Mouse (Mus musculus): ENCODE measurements at regions not wholly inside any gene's neighbourhood (a gene's known extent, or its start where the extent isn't known, plus 50 kb on each side); places are given as distances from the start of the nearest gene placed in this dataset.

- no peaks in the 10 kb centered on the region for H3K36me3 ChIP-seq (ENCODE audit: control insufficient read depth, insufficient read depth, low read length)
- TF ChIP-seq CTCF (IDR thresholded peaks at IDR 0.05; ENCODE audit: extremely low read depth, insufficient read length, insufficient replicate concordance, low read depth, low read length): no peak
- no peak for TF ChIP-seq POLR2A (IDR thresholded peaks at IDR 0.05; ENCODE audit: low read depth, low read length)
- H3K27ac ChIP-seq (ENCODE audit: insufficient read depth, low read depth, low read length): no peak overlapping the region
Measured at GRCm38 (mm10) chr3:21809769-21810470, 266.5 kb upstream of the Tbl1xr1 start.

GRCm38 (mm10) chr3:21813401-21813800 is 263.1 kb upstream of the Tbl1xr1 start:
- Histone ChIP-seq H3K36me3 (ENCODE audit: control insufficient read depth, insufficient read depth, low read length) (no peaks in the 10 kb centered on the region), H3K4me3 (ENCODE audit: low read depth, low read length) (no peak overlapping the region), H3K27ac (ENCODE audit: insufficient read depth, low read depth, low read length) (no peak overlapping the region), H3K27me3 (ENCODE audit: control insufficient read depth, insufficient read depth, low read length) (no peaks in the 10 kb centered on the region), H3K4me1 (ENCODE audit: control insufficient read depth, insufficient read depth, insufficient read length, low read length) (no peaks in the 10 kb centered on the region)
- TF ChIP-seq POLR2A (IDR thresholded peaks at IDR 0.05; ENCODE audit: low read depth, low read length) (no peak), CTCF (IDR thresholded peaks at IDR 0.05; ENCODE audit: extremely low read depth, insufficient read length, insufficient replicate concordance, low read depth, low read length) (no peak)
- 57% methylated on average over 1 of the region's 1 CpGs for WGBS

More at GRCm38 (mm10) chr3:21809769-21810470, 266.5 kb upstream of the Tbl1xr1 start:
- no peaks in the 10 kb centered on the region for H3K4me1 ChIP-seq (ENCODE audit: control insufficient read depth, insufficient read depth, insufficient read length, low read length)
- H3K27me3 ChIP-seq (ENCODE audit: control insufficient read depth, insufficient read depth, low read length): no peaks in the 10 kb centered on the region
- 43% methylated on average over 2 of the region's 2 CpGs for WGBS
- H3K4me3 ChIP-seq (ENCODE audit: low read depth, low read length): no peak overlapping the region

GRCm38 (mm10) chr3:21816968-21817858 is 259.2 kb upstream of the Tbl1xr1 start:
- Histone ChIP-seq H3K27ac (ENCODE audit: insufficient read depth, low read depth, low read length) (no peak overlapping the region), H3K27me3 (ENCODE audit: control insufficient read depth, insufficient read depth, low read length) (no peaks in the 10 kb centered on the region), H3K4me1 (ENCODE audit: control insufficient read depth, insufficient read depth, insufficient read length, low read length) (no peaks in the 10 kb centered on the region), H3K36me3 (ENCODE audit: control insufficient read depth, insufficient read depth, low read length) (no peaks in the 10 kb centered on the region), H3K4me3 (ENCODE audit: low read depth, low read length) (no peak overlapping the region)
- 84% methylated on average over 4 of the region's 4 CpGs for WGBS
- TF ChIP-seq POLR2A (IDR thresholded peaks at IDR 0.05; ENCODE audit: low read depth, low read length) (no peak), CTCF (IDR thresholded peaks at IDR 0.05; ENCODE audit: extremely low read depth, insufficient read length, insufficient replicate concordance, low read depth, low read length) (no peak)

- Histone ChIP-seq H3K4me3 (ENCODE audit: low read depth, low read length) (no peak overlapping the region), H3K27me3 (ENCODE audit: control insufficient read depth, insufficient read depth, low read length) (no peaks in the 10 kb centered on the region), H3K36me3 (ENCODE audit: control insufficient read depth, insufficient read depth, low read length) (no peaks in the 10 kb centered on the region), H3K4me1 (ENCODE audit: control insufficient read depth, insufficient read depth, insufficient read length, low read length) (no peaks in the 10 kb centered on the region), H3K27ac (ENCODE audit: insufficient read depth, low read depth, low read length) (no peak overlapping the region)
- WGBS: 76% methylated on average over 4 of the region's 4 CpGs
- TF ChIP-seq POLR2A (IDR thresholded peaks at IDR 0.05; ENCODE audit: low read depth, low read length): no peak
- no peak for TF ChIP-seq CTCF (IDR thresholded peaks at IDR 0.05; ENCODE audit: extremely low read depth, insufficient read length, insufficient replicate concordance, low read depth, low read length)
Measured at GRCm38 (mm10) chr3:21819030-21819429, 257.4 kb upstream of the Tbl1xr1 start.

- Histone ChIP-seq H3K4me3 (ENCODE audit: low read depth, low read length) (no peak overlapping the region), H3K27me3 (ENCODE audit: control insufficient read depth, insufficient read depth, low read length) (no peaks in the 10 kb centered on the region), H3K4me1 (ENCODE audit: control insufficient read depth, insufficient read depth, insufficient read length, low read length) (no peaks in the 10 kb centered on the region), H3K36me3 (ENCODE audit: control insufficient read depth, insufficient read depth, low read length) (no peaks in the 10 kb centered on the region), H3K27ac (ENCODE audit: insufficient read depth, low read depth, low read length) (no peak overlapping the region)
- no peak for TF ChIP-seq CTCF (IDR thresholded peaks at IDR 0.05; ENCODE audit: extremely low read depth, insufficient read length, insufficient replicate concordance, low read depth, low read length)
- WGBS: 78% methylated on average over 3 of the region's 3 CpGs
Measured at GRCm38 (mm10) chr3:21820051-21820598, 256.3 kb upstream of the Tbl1xr1 start.

GRCm38 (mm10) chr3:21822675-21823074 is 253.8 kb upstream of the Tbl1xr1 start:
- H3K4me1 ChIP-seq (ENCODE audit: control insufficient read depth, insufficient read depth, insufficient read length, low read length): no peaks in the 10 kb centered on the region
- H3K4me3 ChIP-seq (ENCODE audit: low read depth, low read length): no peak overlapping the region
- H3K27ac ChIP-seq (ENCODE audit: insufficient read depth, low read depth, low read length): no peak overlapping the region
- H3K27me3 ChIP-seq (ENCODE audit: control insufficient read depth, insufficient read depth, low read length): no peaks in the 10 kb centered on the region
- TF ChIP-seq POLR2A (IDR thresholded peaks at IDR 0.05; ENCODE audit: low read depth, low read length) (no peak), CTCF (IDR thresholded peaks at IDR 0.05; ENCODE audit: extremely low read depth, insufficient read length, insufficient replicate concordance, low read depth, low read length) (no peak)
- whole genome bisulfite sequencing: 65% methylated on average over 4 of the region's 4 CpGs
- H3K36me3 ChIP-seq (ENCODE audit: control insufficient read depth, insufficient read depth, low read length): no peaks in the 10 kb centered on the region

- no peaks in the 10 kb centered on the region for H3K4me1 ChIP-seq (ENCODE audit: control insufficient read depth, insufficient read depth, insufficient read length, low read length)
- H3K36me3 ChIP-seq (ENCODE audit: control insufficient read depth, insufficient read depth, low read length): no peaks in the 10 kb centered on the region
- no peaks in the 10 kb centered on the region for H3K27me3 ChIP-seq (ENCODE audit: control insufficient read depth, insufficient read depth, low read length)
- TF ChIP-seq CTCF (IDR thresholded peaks at IDR 0.05; ENCODE audit: extremely low read depth, insufficient read length, insufficient replicate concordance, low read depth, low read length) (no peak), POLR2A (IDR thresholded peaks at IDR 0.05; ENCODE audit: low read depth, low read length) (no peak)
- H3K27ac ChIP-seq (ENCODE audit: insufficient read depth, low read depth, low read length): no peak overlapping the region
- 89% methylated on average over 4 of the region's 4 CpGs for WGBS
- no peak overlapping the region for H3K4me3 ChIP-seq (ENCODE audit: low read depth, low read length)
Measured at GRCm38 (mm10) chr3:21823331-21823730, 253.1 kb upstream of the Tbl1xr1 start.

Data from small intestine, adult 2 months (tissue).